Mouse (Mus musculus) midbrain, embryonic 10.5 days (tissue): ENCODE measurements around the gene Mamld1. TPM values are rescaled to one million over a fixed set of nuclear protein-coding genes. Genes with fewer than 3 reads are reported as not detected.

Source experiments
- DNase-seq: peaks from one replicate; pipeline ENCODE4 v3.0.0-alpha.2; 2017; ENCODE audit warnings: low spot score
- H3K27ac ChIP-seq: fragments of 300-500 bp; sonication (generic); replicated peaks from 2 replicates; pipeline ENCODE4 v1.5.1; 2016; ENCODE audit warnings: mild to moderate bottlenecking
- H3K27me3 ChIP-seq: fragments of 300-500 bp; sonication (generic); 2 replicates; pipeline ENCODE4 v1.6.1; 2016; ENCODE audit warnings: low read depth, mild to moderate bottlenecking; ENCODE audit not compliant: poor library complexity, severe bottlenecking
- H3K36me3 ChIP-seq: fragments of 300-500 bp; sonication (generic); 2 replicates; pipeline ENCODE4 v1.6.1; 2016; ENCODE audit warnings: mild to moderate bottlenecking, moderate library complexity
- H3K4me1 ChIP-seq: fragments of 300-500 bp; sonication (generic); 2 replicates; pipeline ENCODE4 v1.6.1; 2016
- H3K4me3 ChIP-seq: fragments of 300-500 bp; sonication (generic); 2 replicates; pipeline ENCODE4 v1.5.1; 2016; ENCODE audit warnings: mild to moderate bottlenecking, moderate library complexity
- H3K9me3 ChIP-seq: fragments of 300-500 bp; sonication (generic); replicated peaks from 2 replicates; pipeline ENCODE4 v1.6.1; 2016; ENCODE audit warnings: mild to moderate bottlenecking
- WGBS: fragments of 180-500 bp; shearing (Covaris S2); methylation state at CpG from one replicate; pipeline ENCODE4 v1.1.7; 2016; 5-methylcytosine and 5-hydroxymethylcytosine counted together
- polyA plus RNA-seq: library from polyadenylated mRNA; unstranded; fragments of >200 nt; fragmentation: Nextera tagmentation; extraction: Ambion mirVana; gene quantifications from 2 replicates; pipeline ENCODE4 v1.2.1, GENCODE M21; 2016

Mamld1 gene
- polyA plus RNA-seq, 1 experiment from 2014 or later, result 2.4 TPM

DNA sequence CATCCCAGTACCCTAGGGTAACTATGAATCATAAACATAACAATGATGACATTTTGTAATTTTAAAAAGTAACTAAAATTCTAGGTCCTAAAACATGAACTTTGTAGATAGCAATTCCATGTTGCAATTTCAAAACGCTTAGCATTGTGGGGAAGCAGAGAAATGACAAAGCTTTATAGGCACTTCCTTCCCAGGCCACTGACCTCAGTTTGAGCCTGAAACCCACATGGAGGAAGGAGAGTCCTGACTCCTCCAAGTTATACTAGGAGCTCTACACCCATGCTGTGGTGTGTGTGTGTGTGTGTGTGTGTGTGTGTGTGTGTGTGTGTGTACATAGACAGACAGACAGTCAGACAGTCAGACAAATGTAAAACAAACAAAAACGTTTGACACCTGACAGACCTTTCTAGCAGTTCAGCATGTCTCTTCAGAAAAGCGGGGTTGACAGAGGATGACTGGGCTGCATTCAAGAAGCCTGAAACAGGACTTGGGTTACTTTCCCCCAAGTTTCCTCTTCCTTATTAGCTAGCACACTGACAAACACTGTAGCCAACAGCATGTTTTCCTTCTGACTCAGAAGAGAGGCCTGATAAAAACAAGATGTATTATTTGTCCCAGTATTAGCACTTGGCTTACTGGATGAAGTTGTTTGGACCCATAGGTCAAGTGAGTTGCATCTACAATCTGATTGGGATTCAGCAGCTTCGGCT, 37.5 kb downstream of the Mamld1 start:
- Histone ChIP-seq H3K4me3 (no peak overlapping the region), H3K27me3 (0 out of 2 replicates have a peak, but pooled peaks cover 4% of the 10 kb centered on the region), H3K36me3 (no peaks in the 10 kb centered on the region), H3K27ac (no peak overlapping the region), H3K4me1 (no peaks in the 10 kb centered on the region), H3K9me3 (no peaks in the 10 kb centered on the region)
- DNase-seq, result no peak
- 67% methylated on average over 4 of the region's 4 CpGs for WGBS

DNA sequence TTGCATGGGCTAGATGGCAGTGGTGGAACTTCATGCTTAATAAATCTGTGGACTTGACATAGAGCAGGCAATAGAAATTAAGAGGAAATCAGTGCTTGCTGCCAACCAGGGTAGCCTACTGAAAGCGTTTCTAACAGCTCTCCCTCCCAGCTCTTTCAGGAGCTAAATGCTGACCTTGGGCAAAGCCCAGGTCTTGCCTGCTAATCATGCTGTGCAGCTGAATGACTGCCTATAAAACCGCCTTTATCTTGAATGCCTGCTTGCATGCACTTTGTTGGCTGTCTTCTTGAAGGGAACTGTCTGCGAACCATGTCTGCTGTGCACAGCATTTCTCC, 38.0 kb downstream of the Mamld1 start:
- Histone ChIP-seq H3K4me3 (no peak overlapping the region), H3K9me3 (no peaks in the 10 kb centered on the region), H3K4me1 (no peaks in the 10 kb centered on the region), H3K36me3 (no peaks in the 10 kb centered on the region), H3K27ac (no peak overlapping the region), H3K27me3 (0 out of 2 replicates have a peak, but pooled peaks cover 4% of the 10 kb centered on the region)
- 56% methylated on average over 3 of the region's 3 CpGs for WGBS
- DNase-seq, result no peak

DNA sequence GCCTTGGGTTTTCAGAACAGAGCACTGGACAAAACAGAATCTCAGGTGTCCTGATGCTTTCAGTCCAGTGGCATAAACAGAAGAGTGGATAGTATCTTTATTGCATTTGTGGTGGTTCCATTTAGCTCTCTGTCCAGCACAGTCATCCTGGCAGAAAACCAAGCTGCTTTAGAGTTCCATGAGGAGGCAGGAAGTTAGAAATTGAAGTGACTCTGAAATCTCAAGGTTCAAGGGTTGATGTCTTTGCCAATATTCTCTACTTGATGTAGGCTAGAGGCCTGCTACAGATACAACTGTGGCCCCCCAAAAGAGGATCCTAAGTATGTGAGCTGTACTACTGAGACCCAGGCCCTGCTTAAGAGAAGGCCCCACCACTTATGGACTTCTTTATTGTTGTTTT, 55.8 kb downstream of the Mamld1 start:
- Histone ChIP-seq H3K9me3 (no peaks in the 10 kb centered on the region), H3K4me1 (no peaks in the 10 kb centered on the region), H3K27me3 (peaks cover 22% of the 10 kb centered on the region), H3K4me3 (no peak overlapping the region), H3K36me3 (no peaks in the 10 kb centered on the region), H3K27ac (no peak overlapping the region)
- no peak for DNase-seq

DNA sequence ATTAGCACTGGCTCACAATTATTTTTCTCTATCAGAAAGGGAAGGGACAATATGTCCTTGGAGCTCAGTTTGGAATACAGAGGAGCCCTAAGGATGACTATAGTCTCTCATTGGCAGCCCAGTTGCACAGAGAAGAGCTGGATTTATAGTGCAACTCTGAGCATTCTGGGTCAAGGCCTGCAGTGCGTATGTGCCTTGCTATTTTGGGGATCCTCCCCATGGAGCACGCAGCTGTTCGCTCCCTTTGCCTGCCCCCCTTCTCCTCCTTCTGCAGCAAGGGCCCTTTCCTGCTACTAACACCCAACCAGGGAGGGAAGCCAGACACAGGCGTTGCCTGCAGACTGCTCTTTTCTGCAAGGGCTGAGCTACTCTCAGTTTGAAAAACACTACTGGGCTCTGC, 56.3 kb downstream of the Mamld1 start:
- WGBS, result 85% methylated on average over 4 of the region's 4 CpGs
- Histone ChIP-seq H3K36me3 (no peaks in the 10 kb centered on the region), H3K27me3 (peaks cover 22% of the 10 kb centered on the region), H3K27ac (no peak overlapping the region), H3K9me3 (no peaks in the 10 kb centered on the region), H3K4me1 (no peaks in the 10 kb centered on the region), H3K4me3 (no peak overlapping the region)
- no peak for DNase-seq

DNA sequence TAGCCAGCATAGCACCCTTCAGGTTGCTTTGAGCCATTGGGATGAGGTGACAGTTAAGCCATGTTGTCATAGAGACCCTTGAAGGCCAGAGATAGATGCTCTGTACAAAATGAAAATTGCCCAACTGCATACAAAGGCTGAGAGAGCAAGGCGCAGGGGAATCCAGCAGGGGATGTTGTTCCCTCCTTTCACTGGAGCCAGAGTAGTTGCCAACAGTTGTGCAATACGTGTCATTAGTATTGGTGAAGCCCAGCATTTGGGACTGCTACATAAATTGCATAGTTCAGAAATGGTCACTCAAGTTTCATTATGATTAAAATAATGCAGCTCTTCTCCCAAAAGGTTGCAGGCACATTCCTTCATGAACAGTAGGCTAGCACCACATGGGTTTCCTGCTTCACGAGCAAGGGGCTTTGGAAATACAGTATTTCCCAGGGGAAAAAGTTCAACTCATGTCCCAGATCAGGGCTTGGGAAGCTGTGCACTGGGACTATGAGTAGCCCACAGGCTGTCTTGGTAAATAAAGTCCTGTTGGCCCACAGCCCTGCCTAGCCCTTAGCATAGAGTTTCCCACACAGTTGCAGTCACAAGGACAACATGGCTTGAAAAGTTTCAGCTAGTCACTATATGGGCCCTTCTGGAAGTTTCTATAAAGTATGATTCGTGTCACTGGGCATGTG, 58.1 kb downstream of the Mamld1 start:
- Histone ChIP-seq H3K4me1 (no peaks in the 10 kb centered on the region), H3K4me3 (no peak overlapping the region), H3K9me3 (no peaks in the 10 kb centered on the region), H3K27ac (no peak overlapping the region), H3K27me3 (peaks cover 28% of the 10 kb centered on the region), H3K36me3 (no peaks in the 10 kb centered on the region)
- no peak for DNase-seq
- 88% methylated on average over 4 of the region's 4 CpGs for WGBS

DNA sequence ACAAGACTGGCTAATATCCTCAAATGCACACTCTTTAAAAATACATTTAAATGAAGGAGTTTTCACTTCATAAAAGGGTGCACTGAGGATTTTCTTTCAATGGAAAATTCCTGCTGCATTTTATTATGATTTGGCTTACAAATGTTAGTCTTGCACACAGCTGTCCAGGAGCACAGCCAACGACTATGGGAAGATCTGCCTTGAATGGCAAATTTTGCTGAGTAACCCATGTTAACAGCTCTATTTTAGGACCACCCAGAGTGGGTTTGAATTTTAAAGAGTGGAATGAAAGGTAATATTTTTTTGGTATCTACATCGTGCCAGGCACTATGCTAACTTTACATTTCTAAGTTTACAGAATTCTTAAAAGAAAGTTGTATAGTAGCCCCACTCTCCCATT, 60.3 kb downstream of the Mamld1 start:
- WGBS, result 70% methylated on average over 2 of the region's 2 CpGs
- no peaks in the 10 kb centered on the region for H3K4me1 ChIP-seq
- H3K36me3 ChIP-seq, result no peaks in the 10 kb centered on the region
- H3K27ac ChIP-seq, result no peak overlapping the region
- H3K27me3 ChIP-seq, result peaks cover 28% of the 10 kb centered on the region
- H3K4me3 ChIP-seq, result no peak overlapping the region
- no peaks in the 10 kb centered on the region for H3K9me3 ChIP-seq
- no peak for DNase-seq

DNA sequence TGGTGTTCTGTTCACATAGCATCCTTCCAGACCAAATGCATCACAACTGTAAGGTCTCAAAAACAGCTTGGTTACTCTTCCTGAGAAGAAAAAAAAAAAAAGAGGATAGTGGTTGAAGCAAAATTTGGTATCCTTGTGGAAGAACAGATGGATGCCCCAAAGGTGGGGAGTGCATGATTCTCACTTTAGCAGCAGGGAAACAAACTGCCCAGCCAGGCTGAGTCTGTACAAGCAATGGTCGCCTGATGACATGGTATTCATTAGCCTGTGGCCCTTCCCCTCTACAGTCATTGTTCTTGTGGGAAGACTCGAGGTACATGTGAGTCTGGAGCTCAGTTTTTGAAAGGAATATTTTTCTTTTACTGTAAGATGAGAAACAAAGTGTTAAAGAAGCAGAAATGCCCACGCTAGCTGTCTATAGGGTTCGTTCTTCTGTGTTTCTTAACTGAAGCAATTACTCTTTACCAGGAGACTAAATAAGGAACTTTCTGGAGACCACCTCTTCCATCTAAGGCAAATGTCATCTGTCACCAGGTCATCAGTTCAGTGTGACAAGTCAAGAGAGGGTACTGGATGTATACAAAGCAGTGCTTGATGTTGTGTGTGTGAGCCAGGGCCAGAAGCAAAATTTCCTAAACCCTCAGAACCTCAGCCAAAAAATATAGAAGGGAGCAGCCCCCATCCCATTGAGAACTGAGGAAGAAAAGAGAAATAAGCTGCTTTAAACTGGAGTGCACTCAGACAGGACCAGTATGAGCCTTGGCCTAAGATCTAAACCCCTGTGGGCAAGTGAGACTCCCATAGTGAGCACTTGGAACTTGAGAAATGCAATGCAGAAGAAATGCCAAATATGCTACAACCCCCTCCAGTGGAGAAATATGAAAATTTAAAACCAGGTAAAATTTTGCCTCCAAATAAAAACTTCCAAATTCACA, 72.6 kb downstream of the Mamld1 start:
- WGBS, result 78% methylated on average over 4 of the region's 4 CpGs
- Histone ChIP-seq H3K9me3 (no peaks in the 10 kb centered on the region), H3K27ac (no peak overlapping the region), H3K4me1 (no peaks in the 10 kb centered on the region), H3K4me3 (no peak overlapping the region), H3K36me3 (peaks cover 11% of the 10 kb centered on the region; the same call in 1 of the 2 replicates), H3K27me3 (peaks cover 22% of the 10 kb centered on the region)
- DNase-seq, result no peak

DNA sequence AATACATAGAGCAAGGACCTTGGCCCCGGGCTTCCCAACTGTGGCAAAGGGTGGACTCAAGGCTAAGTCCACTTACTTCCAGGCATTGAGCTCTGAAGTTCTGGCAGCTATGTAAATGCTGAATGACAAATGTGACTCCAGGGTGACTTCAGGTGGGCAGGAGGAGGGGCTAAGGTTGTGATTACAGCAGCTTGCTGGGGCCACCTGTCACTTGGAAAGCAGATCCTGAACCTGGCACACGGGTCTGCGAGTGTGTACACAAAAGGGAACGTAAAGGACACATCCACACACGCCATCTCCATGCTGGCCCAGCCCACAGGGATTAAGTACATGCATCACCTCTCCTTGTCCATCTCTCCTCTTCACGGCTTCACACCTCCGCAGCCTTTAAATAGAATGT, 75.0 kb downstream of the Mamld1 start:
- no peaks in the 10 kb centered on the region for H3K4me1 ChIP-seq
- H3K27ac ChIP-seq, result no peak overlapping the region
- DNase-seq, result no peak
- 85% methylated on average over 7 of the region's 7 CpGs for WGBS
- H3K9me3 ChIP-seq, result no peaks in the 10 kb centered on the region
- H3K36me3 ChIP-seq, result no peaks in the 10 kb centered on the region
- H3K4me3 ChIP-seq, result no peak overlapping the region
- H3K27me3 ChIP-seq, result peaks cover 6% of the 10 kb centered on the region; the same call in 1 of the 2 replicates

DNA sequence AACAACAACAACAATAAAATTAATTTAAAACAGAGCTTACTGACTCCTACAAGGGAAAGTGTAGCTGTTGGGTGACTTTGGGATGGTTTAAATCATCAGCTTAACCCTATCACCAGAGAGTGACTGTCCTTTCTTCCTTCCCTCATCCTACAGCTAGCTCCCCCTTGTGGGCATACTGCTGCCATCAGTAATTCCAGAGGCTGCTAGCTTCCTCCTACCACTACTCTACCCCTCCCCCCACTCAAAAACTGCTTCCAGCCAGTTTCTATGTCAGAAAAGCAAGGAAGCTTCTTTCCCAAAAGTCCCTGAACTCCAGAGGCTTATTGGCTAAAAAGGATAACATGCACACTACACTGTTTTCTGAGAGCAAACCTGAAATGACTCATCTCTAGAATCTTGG, 81.4 kb downstream of the Mamld1 start:
- Histone ChIP-seq H3K4me3 (no peak overlapping the region), H3K9me3 (no peaks in the 10 kb centered on the region), H3K36me3 (no peaks in the 10 kb centered on the region), H3K27me3 (no peaks in the 10 kb centered on the region), H3K4me1 (no peaks in the 10 kb centered on the region), H3K27ac (no peak overlapping the region)
- no peak for DNase-seq

DNA sequence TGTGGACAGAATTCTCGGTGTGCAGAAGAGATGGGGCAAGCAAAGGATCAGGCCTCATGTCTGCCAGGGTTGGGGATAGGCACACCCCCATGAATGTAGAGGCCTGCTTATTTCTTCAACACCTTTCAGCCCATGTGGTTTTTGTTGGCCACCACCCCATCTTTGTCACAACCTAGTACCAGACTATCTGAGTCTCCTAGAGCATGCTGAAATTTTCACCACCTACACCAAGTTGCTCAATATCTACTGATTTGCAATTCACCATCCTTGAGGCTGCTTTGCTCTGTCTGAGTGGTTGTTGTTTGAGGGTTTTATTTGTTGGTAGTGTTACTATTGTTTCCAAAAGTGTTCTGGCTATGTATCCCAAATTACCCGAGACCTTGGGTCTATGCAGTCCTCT, 91.3 kb downstream of the Mamld1 start:
- WGBS, result 83% methylated on average over 2 of the region's 2 CpGs

DNA sequence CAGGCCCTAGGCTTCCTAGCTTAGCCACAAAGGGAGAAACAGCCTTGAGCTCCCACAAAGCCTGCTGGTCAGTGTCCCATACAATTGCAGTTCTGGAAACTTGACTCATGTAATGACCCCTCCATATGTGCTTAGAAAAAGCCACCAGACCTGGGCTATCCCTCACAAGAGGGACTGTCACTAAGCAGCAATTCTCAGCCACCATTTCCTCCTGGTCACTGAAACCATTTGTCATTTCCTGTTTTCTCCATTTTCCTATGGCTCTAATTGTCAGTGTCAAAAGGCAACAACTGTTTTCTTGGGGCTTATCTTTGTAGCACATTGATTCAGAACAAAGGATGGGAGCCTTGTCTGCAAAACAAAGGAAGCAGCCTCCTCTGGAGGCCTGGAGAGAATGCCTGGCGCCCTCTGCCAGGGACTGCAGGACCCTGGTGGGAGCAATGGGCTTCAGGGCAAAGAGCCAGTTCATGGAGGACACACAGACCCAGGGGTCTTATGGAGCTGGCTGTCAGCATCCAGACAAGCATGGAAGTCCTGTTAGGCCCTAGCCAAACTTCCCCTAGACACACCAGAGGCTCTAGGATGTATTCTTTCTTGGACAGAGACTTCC, 99.5 kb downstream of the Mamld1 start:
- Histone ChIP-seq H3K4me3 (no peak overlapping the region), H3K27ac (no peak overlapping the region), H3K9me3 (no peaks in the 10 kb centered on the region), H3K27me3 (peaks cover 33% of the 10 kb centered on the region), H3K36me3 (peaks cover 3% of the 10 kb centered on the region; the same call in 1 of the 2 replicates), H3K4me1 (no peaks in the 10 kb centered on the region)
- 24% methylated on average over 1 of the region's 1 CpGs for WGBS
- DNase-seq, result no peak

More for the DNA sequence above, 91.3 kb downstream of the Mamld1 start:
- Histone ChIP-seq H3K36me3 (no peaks in the 10 kb centered on the region), H3K4me3 (no peak overlapping the region), H3K27ac (no peak overlapping the region), H3K27me3 (peaks cover 10% of the 10 kb centered on the region), H3K9me3 (no peaks in the 10 kb centered on the region), H3K4me1 (no peaks in the 10 kb centered on the region)
- no peak for DNase-seq

DNA sequence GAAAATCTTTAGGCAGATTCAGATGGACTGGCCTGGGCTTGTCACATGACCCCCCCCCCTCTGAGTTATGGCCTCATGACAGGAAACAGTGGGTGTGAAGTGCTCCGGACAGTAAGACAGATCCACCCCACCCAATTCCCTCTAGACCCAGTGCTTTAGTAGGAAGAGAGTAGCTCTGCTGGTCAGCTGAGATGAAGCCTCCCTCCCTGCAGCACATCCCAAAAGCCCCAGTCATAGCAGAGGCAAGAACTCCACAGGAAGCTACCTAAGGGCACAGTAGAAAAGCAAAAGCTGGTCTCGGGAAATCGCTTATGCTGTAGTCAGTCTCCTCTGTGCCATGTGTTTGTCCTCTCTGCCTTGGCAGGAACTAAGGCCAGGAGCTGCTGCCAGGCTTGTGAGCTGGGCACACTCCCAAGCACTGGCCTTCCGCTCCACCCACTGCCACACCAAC, 100.5 kb downstream of the Mamld1 start:
- Histone ChIP-seq H3K9me3 (no peaks in the 10 kb centered on the region), H3K27me3 (peaks cover 28% of the 10 kb centered on the region), H3K27ac (no peak overlapping the region), H3K36me3 (peaks cover 3% of the 10 kb centered on the region; the same call in 1 of the 2 replicates), H3K4me1 (no peaks in the 10 kb centered on the region), H3K4me3 (no peak overlapping the region)
- 90% methylated on average over 4 of the region's 4 CpGs for WGBS
- no peak for DNase-seq
